Mouse (Mus musculus): ENCODE measurements around the gene Dhx8.

Gene Dhx8

DNA sequence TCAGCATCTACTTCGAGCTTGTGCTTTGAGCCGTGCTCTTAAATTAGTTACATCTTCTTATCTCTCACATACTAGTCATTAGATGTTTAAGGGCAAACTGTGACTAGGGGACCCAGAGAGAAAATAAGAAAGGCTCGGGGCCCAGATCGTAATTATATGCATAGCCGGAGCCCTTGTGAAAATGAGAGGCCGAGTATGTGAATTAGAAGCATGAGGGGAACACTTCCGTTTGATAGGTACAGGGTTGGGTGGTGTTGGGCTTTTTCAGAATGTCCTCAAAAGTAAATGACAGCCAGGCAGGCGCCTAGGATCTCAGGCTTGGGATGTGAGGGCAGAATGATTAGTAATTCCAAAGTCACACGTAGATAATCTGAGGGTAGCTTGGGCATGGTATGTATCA, 877 bp downstream of the Dhx8 start:
- DNase-seq (ENCODE audit: low read depth, low spot score) = no peak

DNA sequence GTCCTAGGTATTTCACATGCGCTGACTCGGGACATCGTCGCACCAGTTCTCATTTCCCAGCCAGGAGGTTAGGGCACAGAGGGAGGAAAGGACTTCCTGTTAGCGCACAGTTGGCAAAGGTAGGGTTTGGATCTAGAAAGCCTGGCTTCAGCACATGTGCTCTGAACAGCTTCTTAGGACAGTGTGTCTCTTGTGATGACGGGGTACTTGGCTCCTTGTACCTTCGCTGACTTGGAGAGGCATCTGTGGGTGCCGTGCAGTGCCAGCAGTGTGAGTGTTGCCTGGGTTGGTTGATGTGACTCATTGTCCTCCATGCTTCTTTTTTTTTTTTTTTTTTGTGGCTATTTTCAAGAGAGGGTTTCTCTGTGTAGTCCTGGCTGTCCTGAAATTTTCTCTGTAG, 23.9 kb downstream of the Dhx8 start:
- DNase-seq (ENCODE audit: low read depth, low spot score) = peak; percentile 89

DNA sequence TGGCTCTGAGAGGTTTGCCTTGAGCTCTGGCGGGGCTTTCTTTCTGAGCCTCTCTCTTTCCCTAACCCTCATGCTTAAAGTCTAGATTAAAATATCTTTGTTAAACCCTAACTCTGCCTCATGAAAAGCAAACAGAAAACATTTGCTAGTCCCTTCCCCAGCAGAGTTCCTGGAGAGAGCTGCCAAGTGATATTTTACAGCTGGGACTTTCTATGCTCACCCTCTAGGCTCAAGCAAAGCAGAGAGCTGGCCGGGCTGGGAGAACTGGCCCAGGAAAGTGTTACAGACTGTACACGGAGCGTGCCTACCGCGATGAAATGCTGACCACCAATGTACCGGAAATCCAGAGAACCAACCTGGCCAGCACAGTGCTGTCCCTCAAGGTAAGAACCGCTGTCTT, 24.6 kb downstream of the Dhx8 start:
- DNase-seq (ENCODE audit: low read depth, low spot score) = no peak

DNA sequence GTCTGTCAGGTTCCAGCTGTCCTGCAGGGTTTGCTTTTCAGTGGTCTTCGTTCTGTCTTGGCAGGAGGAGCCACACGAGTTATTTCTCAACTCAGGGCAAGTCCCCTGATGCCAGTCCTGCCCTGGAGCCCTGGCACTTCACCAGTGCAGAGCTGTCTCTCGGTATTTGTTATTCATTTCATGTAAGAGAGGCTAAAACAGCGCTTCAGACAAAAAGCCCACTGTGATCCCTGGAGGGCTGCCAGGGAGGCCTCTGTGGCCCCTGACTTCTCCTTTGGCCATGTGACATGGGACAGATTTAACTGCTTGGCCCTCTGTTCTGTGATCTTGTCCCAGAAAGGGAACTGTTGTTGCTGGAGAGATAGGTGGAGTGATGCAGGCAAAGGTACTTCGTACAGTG, 25.7 kb downstream of the Dhx8 start:
- DNase-seq (ENCODE audit: low read depth, low spot score) = no peak

- DNase-seq (ENCODE audit: low read depth, low spot score) = no peak
These were observed 26.8 kb downstream of the Dhx8 start for GRCm38 (mm10) chr11:101759530-101759929.

DNA sequence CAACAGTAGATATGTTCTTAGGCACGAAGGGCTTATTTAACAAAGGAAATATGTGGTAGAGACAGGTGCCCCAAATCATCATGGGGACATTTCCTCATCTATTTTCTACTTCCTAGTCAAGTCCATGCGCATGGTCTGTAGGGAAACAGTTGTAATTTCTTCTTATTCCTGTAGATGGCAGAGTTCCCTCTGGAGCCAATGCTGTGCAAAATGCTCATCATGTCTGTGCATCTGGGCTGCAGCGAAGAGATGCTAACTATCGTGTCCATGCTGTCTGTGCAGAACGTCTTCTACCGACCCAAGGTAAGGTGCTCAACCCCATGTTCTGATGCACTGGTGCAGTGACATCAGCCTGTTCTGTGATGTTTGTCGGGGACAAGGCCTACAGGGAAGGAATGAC, 31.0 kb downstream of the Dhx8 start:
- DNase-seq (ENCODE audit: low read depth, low spot score) = no peak

- no peak for DNase-seq (ENCODE audit: low read depth, low spot score)
These were observed 31.8 kb downstream of the Dhx8 start for GRCm38 (mm10) chr11:101764546-101764945.

GRCm38 (mm10) chr11:101767326-101767725, 34.6 kb downstream of the Dhx8 start:
- no peak for DNase-seq (ENCODE audit: low read depth, low spot score)

DNA sequence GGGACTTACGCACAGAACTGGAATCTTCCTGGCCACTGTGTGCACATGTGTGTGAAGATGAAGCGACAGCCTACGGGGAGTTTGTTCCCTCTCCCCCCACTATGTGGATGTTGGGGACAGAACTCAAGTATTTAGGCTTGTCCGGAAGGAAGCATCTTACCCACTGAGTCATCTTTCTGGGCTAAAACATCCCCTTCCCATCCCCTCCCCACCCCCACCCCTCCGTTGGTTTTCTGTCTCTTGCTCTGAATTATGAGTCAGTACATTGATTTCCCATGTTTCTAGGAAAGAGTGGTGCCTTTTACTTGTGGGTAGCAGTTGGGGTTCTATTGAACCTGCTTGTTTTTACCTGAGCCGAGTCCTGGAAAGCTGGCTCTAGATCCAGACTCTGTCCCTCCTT, 36.0 kb downstream of the Dhx8 start:
- DNase-seq (ENCODE audit: low read depth, low spot score) = no peak

GRCm38 (mm10) chr11:101770266-101770665, 37.5 kb downstream of the Dhx8 start:
- no peak for DNase-seq (ENCODE audit: low read depth, low spot score)

- no peak for DNase-seq (ENCODE audit: low read depth, low spot score)
These were observed 39.3 kb downstream of the Dhx8 start for GRCm38 (mm10) chr11:101772027-101772426.

DNA sequence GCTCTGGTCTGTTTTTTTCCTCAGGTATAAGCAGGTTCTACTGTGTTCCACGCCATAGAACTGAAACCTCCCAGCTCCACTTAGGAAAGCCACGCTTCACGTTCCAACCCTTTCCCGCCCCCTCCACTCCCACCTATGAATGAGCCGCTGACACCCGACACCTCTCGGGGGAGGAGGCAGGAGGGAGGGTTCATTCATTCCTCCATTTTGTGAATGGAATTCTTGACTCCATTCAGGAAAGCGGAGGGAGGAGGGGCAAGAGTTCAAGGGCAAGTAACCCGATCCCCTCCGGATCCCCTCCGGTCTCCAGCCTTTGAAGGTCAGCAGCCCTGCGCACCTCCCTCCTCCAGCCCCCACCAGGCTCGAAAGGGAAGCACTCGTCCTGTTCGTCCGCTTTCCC, 39.7 kb downstream of the Dhx8 start:
- DNase-seq (ENCODE audit: low read depth, low spot score) = no peak

DNA sequence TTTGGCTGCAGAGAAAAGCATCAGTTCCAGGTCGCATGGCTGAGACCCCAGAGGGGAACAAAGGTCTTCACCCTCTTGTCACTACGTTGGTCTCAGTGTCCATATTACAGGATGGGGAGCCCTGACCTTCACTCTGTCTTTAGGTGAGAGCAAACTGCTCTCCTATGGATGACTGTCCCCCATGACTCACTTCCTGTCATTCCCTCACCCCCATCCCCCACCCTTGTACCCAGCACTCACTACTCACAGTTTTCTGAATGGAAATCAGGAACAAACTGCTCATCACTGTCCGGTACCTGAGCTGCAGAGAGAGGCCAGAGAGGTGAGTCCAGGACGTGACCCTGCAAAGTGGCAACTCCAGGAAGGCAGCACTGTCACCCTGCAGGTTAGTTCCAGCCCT, 44.1 kb downstream of the Dhx8 start:
- DNase-seq (ENCODE audit: low read depth, low spot score) = no peak

DNA sequence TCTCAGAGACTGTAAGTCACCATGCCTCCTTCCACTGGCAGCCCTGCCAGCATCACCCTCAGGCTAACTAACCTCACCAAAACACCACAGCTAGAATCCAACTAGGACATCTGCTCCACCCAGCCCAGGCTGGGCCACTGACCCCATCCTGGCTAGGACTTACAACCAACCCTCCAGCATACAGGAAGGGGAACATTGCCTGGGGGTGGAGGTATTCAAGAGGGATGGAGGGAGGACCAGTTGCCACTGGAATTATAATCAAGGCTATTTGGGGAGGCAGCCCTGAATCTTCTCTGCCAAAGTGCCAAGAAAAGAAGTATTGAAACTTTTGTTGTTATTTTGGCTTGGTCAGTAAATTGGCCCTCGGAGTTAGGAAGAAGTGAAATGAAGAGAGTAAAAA, 50.4 kb downstream of the Dhx8 start:
- DNase-seq (ENCODE audit: low read depth, low spot score) = no peak

- no peak for DNase-seq (ENCODE audit: low read depth, low spot score)
These were observed 50.9 kb downstream of the Dhx8 start for GRCm38 (mm10) chr11:101783584-101783983.

DNA sequence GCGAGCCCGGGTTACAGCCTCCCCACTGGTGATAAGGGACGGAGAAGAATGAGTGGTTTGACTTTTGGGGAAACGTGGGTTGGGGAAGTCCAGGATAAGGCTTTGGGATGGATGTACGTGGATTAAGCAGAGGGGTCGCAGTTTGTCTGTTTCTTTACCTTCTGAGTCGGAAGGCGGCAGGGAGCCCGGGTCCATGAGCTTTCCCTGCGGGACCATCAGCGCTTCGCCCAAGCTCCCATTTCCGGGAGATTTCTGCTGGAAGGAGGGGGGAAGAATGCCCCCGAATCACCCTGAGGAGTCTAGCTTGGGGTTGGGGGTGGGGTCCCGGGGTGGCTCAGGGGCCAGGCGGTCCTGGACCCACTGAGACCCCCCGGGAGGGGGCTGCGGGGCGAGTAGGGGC, 51.4 kb downstream of the Dhx8 start:
- no peak for DNase-seq (ENCODE audit: low read depth, low spot score)

DNA sequence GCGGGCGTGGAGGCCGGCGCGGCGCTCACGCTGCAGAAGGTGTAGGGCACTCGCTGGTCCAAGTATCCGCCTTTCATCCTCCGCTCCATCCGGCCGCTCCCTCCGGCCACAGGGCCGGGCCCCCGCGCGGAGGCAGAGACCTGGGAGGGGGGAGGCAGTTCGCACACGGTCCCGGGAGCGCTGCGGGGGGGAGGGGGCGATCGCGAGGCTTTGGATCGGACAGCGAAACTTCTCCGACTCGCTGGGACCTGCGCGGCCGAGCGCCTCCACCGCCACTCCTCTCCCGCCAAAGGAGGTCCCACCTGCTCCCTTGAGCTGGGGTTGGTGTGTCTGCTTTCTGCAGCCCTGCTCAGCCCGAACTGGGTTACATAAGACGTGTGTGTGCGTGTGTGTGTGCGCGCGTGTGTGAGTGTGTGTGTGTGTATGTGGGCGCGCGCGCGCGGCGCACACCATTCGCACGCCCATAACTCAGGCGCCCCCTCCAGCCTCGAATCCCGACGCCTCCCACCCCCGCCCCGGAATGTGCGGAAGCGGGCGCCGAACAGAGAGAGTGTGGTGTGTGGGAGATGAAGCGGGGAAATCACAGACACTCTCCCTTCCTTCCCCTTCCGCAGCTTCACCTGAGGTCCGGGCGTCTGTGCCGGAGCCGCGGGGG, 51.9 kb downstream of the Dhx8 start:
- DNase-seq (ENCODE audit: low read depth, low spot score) = no peak

GRCm38 (mm10) chr11:101785143-101785851, 52.6 kb downstream of the Dhx8 start, which contains the start of gene Etv4:
Gene Etv4 (minus strand): TSS chr11:101785371.
- peak; percentile 60 for DNase-seq (ENCODE audit: low read depth, low spot score)

DNA sequence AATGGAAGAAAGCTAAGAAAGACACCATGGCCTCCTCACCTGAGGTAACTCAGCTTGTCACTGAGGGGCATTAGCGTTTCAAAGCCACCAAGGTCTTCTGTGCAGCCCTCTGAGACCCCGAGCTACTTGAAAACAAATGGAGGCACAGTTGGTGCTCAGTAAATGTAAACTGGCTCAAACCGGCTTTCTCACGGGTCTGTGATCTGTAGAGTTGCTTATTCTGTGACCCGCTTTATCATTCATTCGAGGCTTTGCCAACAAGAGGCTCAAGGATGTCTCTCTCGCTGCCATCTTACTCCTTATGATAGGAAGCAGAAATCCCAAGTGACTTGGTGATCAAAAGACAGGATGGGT, 53.1 kb downstream of the Dhx8 start:
- DNase-seq (ENCODE audit: low read depth, low spot score) = no peak

- no peak for DNase-seq (ENCODE audit: low read depth, low spot score)
These were observed 53.9 kb downstream of the Dhx8 start for GRCm38 (mm10) chr11:101786651-101787050.

- DNase-seq (ENCODE audit: low read depth, low spot score) = no peak
These were observed 54.7 kb downstream of the Dhx8 start for GRCm38 (mm10) chr11:101787432-101787831.

DNA sequence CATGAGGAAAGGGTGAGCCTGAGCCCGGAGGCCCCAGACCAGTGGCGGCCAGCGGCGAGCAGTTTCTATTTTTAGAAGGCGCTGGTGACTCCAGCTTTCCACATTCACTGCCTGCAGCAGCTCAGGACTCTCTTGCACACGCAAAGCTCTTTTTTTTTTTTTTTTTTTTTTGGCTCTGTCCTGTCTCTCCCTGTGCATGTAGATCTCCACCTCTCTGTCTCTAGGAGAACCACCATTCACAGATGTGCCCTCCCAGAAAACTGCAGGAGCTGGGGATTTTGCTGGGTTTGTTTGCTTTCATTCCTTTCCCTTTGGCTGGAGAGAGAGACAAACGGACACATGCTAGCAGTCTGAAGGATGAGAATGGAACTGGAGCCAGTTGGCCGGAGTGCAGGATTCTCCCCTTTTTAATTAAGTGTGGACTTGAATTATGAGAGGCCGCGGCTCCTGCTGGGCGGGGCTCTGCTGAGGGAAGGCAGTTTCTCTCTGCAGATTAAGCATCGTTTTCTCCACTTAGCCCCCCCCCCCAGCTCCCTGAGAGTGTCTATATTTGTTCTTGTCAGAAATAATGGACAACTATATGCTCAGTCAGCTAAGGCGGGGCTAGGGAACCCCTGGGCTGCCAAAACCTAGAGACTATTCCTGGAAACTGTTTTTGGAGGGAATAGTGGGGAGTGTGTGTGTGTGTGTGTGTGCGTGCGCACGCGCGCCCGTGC, 58.2 kb downstream of the Dhx8 start:
- no peak for DNase-seq (ENCODE audit: low read depth, low spot score)

GRCm38 (mm10) chr11:101797355-101797754, 64.6 kb downstream of the Dhx8 start:
- no peak for DNase-seq (ENCODE audit: low read depth, low spot score)
